Mouse (Mus musculus) retina, postnatal 1 day (tissue): ENCODE data around the gene Synrg.

Experiments
- DNase-seq: peaks from one replicate; pipeline ENCODE4 v3.0.0-alpha.2; 2012

Gene Synrg

DNA sequence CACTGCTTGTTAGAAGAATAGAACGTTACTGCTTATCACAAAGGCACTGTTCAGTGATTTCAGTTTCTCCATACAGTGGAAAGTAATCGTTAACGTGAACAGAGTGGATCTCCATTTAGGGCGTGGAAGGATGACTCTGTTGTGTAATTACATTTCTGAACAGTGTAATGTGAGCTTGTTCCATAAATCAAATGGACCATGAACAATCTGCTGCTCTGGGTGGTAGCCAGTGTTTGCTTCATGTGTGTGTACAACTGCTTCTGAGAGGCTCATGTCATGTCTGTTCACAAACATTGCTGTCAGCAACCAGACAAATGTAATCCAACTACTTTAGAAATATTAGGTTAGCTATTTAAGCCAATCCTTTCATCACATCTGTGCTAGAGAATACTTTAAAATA is 27.5 kb downstream of the Synrg start:
- peak; percentile 74 for DNase-seq

DNA sequence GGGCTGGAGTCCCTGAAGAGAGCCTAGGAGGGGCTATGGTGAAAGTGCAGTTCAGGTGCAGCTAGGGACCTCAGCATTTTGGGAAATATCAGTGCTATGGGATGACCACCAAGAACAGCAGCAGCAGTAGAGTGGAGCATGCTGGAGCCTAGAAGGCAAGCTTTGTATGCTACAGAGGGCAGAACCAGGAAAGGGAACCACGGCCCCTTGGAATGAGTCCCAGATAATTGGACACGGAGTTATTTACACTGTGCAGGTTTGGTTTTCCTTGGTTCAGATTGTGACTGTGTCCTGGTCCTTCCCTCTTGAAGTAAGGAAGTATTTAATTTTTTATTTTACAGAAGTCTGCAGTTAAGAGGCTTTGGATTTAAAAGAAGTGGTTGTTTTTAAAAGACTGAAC is 29.2 kb downstream of the Synrg start:
- DNase-seq = no peak

DNA sequence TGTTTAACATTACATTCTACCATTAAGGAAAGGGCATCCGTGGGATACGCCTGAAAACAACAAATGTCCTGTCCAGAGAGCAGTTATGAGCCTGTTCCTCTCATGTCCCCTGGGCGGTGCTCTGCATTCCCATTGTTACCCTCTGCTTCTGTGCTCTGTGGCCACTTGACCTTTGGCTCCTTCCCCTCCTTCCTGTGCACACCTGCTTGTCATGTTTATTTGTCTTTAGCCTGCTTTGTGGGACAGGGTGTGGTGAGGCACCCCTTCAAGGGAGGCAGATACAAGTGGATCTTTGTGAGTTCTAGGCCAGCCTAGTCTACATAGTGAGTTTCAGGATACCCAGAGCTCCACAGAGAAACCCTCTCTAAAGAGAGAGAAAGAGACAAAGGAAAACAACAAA is 30.3 kb downstream of the Synrg start:
- DNase-seq = no peak

DNA sequence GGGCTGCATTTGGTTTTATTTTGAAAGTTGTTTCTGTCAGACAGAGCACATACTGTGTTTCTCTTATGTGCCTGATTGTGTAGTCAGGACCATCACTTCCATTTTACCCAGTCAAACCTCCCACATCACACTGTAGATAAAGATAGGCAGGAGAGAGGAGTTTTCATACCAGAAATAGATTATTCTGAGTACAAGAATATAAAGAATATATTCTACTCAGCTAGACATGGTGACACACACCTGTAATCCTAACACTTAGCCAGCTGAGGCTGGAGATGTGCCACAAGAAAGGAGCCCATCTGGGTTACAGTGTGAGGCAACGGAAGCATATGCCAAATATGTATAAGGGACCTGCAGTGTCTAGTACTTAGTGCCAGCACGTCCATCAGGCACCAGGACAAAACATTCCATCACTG is 31.3 kb downstream of the Synrg start:
- no peak for DNase-seq

DNA sequence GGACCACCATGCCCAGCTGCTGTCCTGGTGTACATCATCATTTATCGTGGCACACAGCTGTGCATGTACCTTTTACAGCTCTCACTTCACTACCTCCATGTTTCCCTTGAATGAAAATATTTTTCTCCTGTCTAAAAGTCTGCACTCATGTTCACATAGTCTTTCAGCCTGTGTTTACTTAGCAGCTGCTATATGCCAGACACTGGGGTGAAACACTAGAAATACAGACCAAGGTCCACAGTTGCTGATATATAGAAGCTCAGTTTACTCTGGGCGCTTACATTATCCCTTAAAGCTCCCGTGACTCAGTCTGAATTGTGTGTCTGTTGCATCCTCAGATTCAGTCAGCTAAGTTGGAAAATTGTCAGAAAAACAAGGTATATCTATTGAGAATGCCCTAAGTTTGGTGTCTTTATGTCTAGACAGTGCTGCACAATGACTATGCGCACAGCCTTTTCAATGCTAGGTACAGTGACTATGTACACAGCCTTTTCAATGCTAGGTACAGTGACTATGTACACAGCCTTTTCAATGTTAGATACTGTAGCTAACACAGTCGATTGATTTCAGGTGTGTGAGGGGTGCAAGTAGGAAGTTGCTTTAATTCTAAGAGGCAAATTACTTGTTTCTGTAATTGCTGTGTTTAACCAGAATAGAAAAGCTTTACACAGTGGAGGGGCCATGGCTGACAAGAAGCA is 33.1 kb downstream of the Synrg start:
- DNase-seq = no peak

DNA sequence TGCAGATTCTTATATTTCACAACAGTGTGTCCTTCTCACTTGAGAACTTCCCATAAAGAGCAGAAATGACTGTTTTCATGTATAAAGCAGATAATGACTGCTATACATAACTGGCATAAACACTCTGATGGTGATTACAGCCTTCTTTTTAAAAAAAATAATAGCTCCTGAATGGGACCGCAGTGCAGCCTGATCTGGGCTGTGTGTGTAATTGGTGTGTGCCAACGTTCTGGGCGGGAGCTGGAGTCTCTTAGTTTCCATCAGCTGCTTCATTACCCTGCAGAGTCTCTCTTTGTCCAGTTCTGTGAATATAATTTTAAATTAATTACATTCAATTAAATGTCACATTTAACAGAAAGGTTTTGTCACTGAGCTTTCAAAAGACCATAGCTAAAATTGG is 34.8 kb downstream of the Synrg start:
- DNase-seq = no peak

DNA sequence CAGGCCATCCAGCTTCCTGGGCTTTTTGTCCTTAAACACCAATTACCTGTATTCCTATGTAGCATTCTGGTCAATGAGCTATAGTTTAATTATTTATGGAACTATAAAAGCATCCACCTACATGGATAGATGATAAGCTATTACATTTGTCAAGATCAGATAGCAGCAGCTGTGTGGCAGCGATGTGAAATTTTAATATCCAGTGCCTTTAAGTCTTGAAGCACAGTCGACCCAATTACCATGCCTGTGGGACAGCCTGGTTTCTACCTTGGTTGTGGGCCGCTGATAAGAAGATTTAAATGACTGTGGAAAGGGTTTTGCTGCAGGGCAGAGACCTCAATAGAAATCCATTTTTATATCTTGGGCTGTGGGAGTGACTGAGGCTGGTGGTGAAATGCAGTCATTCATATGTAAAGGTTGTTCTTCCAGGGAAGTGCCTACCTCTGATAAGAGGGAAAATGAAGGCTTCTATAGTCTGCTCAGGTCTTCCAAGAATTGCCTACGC is 35.2 kb downstream of the Synrg start:
- DNase-seq = peak; percentile 19

DNA sequence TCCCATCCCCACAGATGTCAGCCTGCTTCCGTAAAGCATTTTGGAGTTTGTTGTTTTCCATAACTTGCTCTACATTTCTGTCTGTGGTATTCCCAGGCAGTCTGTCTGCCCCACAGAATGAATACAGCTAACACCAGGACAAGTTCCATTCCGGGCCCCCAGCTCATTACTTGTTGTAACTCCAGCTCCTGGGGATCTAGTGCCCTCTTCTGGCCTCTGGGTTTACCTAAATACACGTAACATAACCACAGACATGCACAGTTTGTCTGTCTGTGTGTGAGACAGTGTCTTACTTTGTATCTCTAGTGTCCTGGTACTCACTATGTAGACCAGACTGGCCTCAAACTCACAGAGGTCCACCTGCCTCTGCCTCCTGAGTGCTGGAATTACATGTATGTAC is 37.0 kb downstream of the Synrg start:
- no peak for DNase-seq

DNA sequence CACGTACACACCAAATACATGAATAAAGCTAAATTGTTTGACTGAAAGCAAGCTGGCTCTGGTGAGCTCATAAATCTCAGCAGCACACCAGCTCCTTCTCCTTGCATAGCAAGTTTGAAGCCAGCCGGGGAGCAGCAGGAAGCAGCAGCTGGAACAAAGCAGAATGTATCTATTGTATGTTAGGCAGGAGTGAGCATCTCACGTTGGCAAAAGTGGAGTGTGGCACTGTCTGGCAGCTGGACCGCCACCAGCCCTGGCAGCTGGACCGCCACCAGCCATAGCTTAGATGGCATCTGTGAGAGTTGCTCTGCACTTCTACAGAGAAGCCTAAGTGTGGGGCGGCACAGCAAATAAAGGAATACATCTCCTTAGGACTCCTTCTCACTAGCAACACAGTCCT is 39.8 kb downstream of the Synrg start:
- no peak for DNase-seq

DNA sequence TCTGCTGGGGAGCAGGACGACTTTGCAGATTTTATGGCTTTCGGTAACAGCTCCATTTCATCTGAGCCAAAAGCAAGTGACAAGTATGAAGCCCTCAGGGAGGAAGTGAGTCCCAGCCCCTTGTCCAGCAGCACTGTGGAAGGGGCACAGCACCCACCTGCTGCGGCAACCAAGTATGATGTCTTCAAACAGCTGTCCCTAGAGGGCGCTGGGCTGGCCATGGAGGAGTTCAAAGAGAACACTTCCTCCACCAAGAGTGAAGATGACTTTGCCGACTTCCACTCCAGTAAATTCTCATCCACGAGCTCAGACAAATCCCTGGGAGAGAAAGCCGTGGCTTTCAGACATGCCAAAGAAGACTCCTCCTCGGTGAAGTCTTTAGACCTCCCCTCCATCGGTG is 44.8 kb downstream of the Synrg start:
- no peak for DNase-seq

DNA sequence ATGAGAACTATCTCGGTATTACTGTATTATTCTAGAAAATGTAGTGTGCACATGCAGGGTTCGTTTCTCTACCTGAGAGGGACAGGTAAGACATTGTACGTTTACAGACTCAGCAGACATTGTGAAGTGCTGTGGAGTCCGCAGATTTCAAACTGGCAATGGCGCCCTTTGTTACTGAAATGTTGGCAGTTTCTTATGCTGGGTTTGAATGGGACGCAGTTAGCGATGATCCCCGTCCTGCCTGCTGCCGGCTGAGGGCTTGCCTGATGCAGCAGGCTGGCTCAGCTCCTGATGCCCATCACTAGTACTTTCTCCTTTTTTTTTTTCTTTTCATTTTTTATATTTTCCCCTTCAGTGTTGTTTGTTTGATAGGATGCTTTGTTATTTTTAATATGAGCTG is 46.2 kb downstream of the Synrg start:
- DNase-seq = no peak

DNA sequence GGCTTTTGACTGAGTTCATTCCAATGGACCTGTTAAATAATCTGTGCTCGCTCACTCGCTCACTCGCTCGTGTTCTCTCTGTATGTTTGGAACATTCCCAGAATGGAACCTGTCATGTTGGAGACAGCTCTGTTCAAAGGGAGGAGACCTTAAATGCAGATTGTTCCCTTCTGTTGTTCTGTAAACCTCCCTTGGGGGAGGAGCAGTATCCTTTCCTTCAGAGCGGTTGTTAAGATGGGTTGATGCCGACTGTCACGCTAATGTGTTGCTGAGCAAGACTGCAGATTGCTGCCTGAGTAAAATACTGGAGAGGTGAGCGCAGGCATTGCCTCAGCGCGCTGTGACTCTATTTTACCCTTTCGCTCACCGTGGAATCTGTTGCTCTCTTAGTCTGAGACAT is 46.8 kb downstream of the Synrg start:
- no peak for DNase-seq

DNA sequence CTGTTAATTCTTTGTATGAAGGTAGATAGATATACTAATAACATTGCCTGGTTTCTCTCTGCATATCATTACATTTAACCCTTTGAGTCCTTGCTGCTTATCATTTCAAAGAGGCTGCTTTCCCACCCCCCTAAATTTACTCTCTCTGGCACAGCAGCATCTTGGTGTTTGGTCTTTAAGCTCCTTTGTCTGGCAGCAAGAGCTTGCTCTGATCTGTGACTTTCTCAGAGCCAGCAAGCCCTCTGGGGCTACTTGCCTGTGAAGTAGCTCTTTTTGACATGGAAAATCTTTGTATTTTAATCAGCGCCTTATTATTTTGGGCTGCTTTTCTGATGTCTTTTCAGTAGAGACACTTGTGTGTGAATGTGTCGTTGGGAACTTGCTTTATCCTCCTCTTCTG is 47.3 kb downstream of the Synrg start:
- DNase-seq = no peak

DNA sequence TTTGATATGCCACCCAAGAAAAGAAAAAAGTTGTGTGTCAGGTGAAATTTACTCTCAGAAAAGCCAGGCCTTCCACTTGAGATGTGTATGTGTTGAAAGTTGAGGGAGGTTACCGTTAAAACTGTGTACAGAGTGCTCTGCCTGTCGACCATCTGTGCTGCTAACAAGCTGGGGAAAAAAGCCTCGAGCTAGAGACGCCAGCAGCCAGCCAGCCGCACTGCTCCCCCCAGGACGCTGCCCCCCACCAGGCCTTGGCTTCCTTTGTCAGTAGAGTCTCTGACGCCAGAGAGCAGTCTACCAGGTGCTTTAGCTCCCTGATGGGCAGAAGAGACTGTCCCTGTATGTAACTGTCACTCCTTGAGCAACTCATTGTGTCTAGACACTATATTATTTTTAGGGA is 48.9 kb downstream of the Synrg start:
- peak; percentile 40 for DNase-seq

DNA sequence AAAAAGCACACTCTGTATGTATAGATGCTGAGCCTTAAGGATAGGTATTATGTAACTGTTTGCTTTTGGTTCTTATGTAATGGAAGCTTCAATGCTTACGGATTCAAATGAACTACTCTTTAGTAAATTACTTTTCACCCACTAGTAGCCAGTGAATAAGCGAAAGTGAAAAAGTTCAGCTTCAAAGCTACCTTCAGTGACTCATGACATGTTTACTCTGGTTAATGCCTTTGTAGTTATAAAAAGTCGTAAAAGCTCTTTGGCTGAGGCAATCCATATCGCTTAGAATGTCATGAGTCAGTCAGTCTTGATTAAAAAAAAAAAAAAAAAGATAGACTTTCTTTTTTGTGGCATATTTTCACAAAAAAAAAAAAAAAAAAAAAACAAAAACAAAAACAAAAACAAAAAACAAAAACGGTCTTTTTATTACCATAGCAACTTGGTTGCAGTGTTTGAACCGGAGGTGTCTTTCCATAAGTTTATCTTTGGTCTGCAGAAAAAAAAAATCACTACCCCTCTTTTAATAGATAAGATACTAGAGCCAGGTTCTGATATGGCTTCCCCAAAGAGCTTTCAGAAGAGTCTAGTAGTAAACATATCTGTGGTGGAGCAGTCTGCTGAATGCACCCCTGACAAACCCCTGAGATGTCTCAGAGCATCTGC is 52.0 kb downstream of the Synrg start:
- DNase-seq = no peak

DNA sequence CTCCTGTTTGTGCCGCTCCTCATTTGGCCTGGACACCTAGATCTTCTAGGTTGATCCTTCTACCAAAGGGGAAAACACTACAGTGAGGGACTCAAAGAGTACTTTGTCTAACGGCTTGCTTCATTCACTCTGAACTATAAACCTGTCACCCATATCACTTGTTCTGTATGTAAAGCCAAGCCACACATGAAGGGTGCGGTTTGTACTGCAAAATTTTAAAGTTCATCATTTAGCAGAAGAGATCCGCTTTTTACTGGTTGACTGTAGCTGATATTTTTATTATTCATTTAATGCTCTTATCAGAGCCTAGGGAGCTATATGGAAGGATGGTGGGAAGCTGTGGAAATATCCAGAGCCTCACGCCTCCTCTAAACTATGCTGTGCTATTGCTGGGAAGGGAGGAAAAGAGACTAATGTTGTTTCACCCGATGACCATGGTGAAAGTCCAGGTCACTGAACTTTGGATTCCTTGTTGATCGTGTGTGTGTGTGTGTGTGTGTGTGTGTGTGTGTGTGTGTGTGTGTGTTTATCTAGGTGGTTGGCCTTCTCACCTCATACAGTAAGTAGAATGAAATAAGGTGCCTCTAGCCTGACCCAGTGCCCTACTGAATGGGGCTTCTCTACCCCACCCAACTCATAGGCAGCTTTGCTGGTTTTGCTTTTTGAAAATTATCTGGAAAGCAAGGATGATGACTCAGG is 52.7 kb downstream of the Synrg start:
- DNase-seq = no peak

DNA sequence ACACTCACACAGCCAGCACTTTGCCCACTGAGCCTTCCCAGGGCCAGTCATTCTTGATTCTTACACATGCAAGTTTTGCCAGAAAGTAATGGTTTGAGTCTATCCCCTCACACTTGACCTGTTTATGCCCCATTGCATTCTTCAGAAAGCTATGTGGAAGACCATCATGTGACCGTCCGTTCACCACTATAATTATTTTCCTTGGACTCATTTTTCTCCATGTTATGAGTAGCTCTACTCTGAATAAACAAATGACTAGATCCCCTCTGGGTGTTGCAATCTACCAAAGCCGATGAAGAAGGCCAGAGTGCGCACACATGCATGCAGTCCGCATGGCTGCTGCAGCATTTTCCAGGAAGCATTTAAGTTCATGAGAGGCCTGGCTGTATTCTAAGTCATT is 63.0 kb downstream of the Synrg start:
- no peak for DNase-seq

DNA sequence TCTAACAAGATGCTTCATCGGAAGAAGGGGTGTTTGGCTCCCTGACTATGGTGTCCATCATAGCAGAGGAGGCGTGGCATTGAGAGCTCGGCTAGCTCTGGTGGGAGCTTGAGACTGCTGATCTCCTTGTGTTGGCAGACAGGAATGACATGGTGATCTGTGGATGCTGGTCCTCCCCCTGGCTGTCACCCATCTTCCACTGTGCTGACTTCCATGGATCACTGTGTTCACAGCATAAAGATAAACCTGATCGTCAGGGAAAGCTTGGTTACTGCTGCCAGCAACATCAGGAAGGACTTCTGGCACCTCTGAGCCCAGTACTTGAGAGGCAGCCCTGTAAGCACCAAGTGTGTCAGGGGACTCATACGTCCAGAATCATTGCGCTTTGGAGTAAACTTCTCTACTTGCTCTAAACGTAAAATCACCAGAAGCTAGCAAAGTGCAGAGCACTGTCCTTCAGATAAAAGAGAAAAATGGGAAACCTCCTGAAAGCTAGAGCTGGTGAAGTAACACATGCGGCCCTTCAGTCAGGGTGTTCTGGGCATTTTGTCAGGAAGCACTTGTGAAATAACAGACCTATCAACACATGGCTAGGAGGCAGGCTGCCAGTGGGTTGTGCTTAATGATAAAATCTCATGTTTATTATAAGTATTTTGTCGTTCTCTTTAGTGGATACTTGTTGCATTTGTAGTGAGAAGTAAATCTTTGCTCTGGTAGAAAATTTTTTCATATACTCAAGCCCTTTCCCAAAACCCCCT is 64.2 kb downstream of the Synrg start:
- no peak for DNase-seq

DNA sequence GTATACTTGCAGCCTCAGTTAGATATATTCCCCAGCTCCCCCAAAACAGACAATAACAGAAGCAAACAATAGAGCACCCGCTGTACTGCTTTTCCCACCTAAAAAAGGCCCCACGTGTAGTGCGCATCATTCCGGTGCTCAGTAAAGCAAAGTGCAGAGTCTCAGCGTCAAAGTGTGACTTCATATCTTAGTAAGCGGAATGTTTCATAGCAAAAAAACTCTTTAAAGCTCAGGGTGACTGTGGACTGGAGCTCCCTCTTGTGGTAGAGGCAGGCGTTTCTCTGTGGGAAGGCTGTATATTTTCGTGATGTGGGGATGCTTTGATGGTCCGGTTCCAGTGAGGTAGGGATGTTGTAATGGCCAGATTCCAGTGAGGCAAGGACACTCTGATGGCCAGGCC is 67.7 kb downstream of the Synrg start:
- DNase-seq = peak; percentile 53

DNA sequence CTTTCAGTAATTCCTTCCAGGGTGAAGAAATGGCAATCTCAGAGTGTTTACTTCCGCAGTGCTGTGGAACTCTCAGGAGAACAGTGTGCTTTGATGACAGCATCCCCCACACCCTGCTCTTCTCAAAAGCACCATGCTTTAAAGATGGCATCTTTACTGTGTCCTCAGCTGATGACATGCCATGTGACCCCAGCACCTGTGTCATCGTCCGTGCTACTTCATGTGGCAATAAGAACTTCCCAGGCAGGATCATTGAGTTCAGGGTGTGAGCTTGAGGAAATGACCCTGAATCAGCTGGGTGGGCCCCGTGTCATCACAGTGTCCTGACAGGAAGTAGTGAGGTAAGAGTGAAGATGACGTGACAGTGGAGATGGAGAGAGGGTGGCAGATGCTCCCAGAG is 68.3 kb downstream of the Synrg start:
- DNase-seq = no peak

DNA sequence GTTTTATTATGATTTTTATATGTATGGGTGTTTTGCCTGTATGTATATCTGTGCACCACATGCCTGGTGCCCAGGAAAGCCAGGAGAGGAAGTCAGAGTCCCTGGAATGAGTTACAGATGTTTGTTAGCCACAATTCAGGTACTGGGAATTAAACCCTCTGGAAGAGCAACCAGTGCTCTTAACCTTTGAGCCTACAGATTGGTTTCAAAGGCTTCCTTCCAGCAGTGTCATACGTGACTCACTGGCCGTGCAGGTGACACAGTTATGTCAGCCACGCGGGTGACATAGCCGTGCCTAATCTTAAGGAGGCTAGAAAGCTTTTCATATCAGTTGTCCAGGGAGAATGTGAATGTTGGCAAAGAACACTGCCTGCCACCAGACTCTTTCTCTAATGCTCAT is 69.4 kb downstream of the Synrg start:
- DNase-seq = no peak

DNA sequence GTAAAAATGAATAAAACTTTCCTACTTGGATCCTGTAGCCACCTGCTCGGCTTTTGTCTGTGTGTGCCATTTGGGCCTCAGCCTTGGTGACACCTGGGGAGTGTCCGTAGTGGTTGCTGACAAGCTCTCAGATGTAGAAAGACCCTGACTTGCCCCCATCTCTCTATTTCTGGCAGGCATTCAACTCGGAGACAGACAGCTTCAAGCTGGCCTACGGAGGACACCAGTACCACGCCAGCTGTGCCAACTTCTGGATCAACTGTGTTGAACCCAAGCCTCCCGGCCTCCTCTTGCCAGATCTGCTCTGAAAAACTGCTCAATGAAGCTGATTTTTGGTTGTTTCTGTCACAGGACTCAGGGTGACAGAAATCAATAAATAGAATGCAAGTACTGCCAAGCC is 76.4 kb downstream of the Synrg start:
- DNase-seq = no peak
